Mouse (Mus musculus): ENCODE results near the gene Csnk1d.

DNA sequence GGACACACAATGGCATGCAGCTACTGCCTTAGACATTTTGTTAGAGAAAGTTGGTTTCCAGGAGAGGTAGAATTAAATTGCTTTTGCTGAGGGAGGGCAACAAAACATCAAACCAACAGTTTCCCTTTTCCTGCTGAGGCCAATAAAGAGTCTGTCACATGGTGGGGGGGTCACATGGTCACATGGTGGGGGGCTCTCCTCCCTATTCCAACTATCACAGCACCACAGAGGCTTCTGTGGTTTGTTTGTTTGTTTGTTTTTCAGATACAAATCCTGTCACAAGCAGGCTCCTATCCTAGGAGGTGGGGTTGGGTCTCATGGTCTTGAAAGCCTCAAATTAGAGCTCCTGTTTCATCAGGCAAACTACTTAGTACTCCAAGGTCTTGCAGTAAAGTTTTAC, 8.7 kb downstream of the Csnk1d start:
- no peak for TF ChIP-seq CTCF (IDR thresholded peaks at IDR 0.05; ENCODE audit: control insufficient read depth, insufficient read depth, insufficient read length)
- no peak for TF ChIP-seq CEBPB (IDR thresholded peaks at IDR 0.05; ENCODE audit: low read depth)
- TF ChIP-seq MYOD1 (IDR thresholded peaks at IDR 0.05; ENCODE audit: control insufficient read depth, insufficient read length, low read depth) = no peak
- TF ChIP-seq USF1 (IDR thresholded peaks at IDR 0.05; ENCODE audit: low read depth) = no peak
- no peak for TF ChIP-seq MAX (IDR thresholded peaks at IDR 0.05)
- TF ChIP-seq MYOG (IDR thresholded peaks at IDR 0.05; ENCODE audit: control insufficient read depth, extremely low read depth, insufficient read length) = no peak

Data from C2C12 (cell line).